Mouse (Mus musculus) thymus, adult 2 months (tissue): ENCODE results near the gene Pkd1l1. TPM values are rescaled to one million over a fixed set of nuclear protein-coding genes. Genes with fewer than 3 reads are reported as not detected.

Experiments
- DNase-seq: peaks from one replicate; pipeline ENCODE4 v3.0.0; 2021
- H3K27ac ChIP-seq: fragments of 200-500 bp; 2 replicates; pipeline ENCODE4 v1.5.1; 2012; ENCODE audit warnings: low read length, control low read depth; ENCODE audit not compliant: control insufficient read depth, insufficient read depth
- H3K27me3 ChIP-seq: fragments of 200-500 bp; 2 replicates; pipeline ENCODE4 v1.6.1; 2012; ENCODE audit warnings: mild to moderate bottlenecking, low read length, moderate library complexity, mixed read lengths; ENCODE audit not compliant: control insufficient read depth, insufficient read depth
- H3K36me3 ChIP-seq: fragments of 200-500 bp; 2 replicates; pipeline ENCODE4 v1.6.1; 2012; ENCODE audit warnings: mild to moderate bottlenecking, low read length, moderate library complexity; ENCODE audit not compliant: control insufficient read depth, insufficient read depth
- H3K4me1 ChIP-seq: fragments of 200-500 bp; replicated peaks from 2 replicates; pipeline ENCODE4 v1.6.1; 2012; ENCODE audit warnings: low read length; ENCODE audit not compliant: control insufficient read depth, insufficient read depth
- H3K4me3 ChIP-seq: fragments of 200-500 bp; 2 replicates; pipeline ENCODE4 v1.5.1; 2012; ENCODE audit warnings: mild to moderate bottlenecking, low read length, control low read depth, moderate library complexity; ENCODE audit not compliant: control insufficient read depth, insufficient read depth
- CTCF ChIP-seq: fragments of 200-500 bp; IDR thresholded peaks from 2 replicates; pipeline ENCODE4 v1.5.1; 2012; ENCODE audit warnings: mild to moderate bottlenecking, control low read depth, low read length, moderate library complexity, borderline replicate concordance; ENCODE audit not compliant: control insufficient read depth, poor library complexity, insufficient read depth; ENCODE audit errors: extremely low read depth
- POLR2A ChIP-seq: fragments of 200-500 bp; IDR thresholded peaks from 2 replicates; pipeline ENCODE4 v1.6.1; 2012; ENCODE audit warnings: mild to moderate bottlenecking, low read length, control low read depth, moderate library complexity; ENCODE audit not compliant: control insufficient read depth, poor library complexity, insufficient read depth; ENCODE audit errors: extremely low read depth
- WGBS: fragments of 180-500 bp; shearing (Covaris S2); methylation state at CpG from one replicate; pipeline ENCODE4 v1.1.7; 2018; 5-methylcytosine and 5-hydroxymethylcytosine counted together
- polyA plus RNA-seq: library from polyadenylated mRNA; depleted of rRNA; stranded (reverse); fragments of >200 nt; gene quantifications from 2 replicates; pipeline ENCODE4 v1.2.3, GENCODE M21; 2012

Gene Pkd1l1
- polyA plus RNA-seq, 1 experiment = 0.30 TPM

DNA sequence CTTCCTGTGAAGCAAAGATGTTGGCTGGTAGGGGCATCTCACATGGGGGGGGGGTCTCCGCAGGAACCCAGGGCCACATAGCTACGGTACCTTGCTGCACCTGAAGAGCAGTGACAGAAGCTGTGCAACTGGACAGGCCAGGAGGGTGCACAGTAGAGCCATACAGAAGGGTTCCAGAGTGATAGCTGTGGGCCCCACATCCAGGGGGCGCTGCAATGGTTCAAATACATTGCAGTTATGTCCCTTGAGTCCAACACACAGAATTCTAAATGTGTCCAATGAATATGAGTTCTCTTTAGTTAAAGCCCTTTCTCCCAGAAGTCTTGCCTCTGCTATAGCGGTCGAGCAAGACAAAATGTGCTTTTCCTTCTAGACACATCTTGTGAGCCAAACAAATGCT lies 103.0 kb downstream of the Pkd1l1 start:
- Histone ChIP-seq H3K27ac (no peak overlapping the region), H3K27me3 (no peaks in the 10 kb centered on the region), H3K4me3 (no peak overlapping the region), H3K36me3 (no peaks in the 10 kb centered on the region), H3K4me1 (no peaks in the 10 kb centered on the region)
- WGBS = 93% methylated on average over 5 of the region's 5 CpGs
- DNase-seq = no peak
- TF ChIP-seq POLR2A (no peak), CTCF (no peak)

DNA sequence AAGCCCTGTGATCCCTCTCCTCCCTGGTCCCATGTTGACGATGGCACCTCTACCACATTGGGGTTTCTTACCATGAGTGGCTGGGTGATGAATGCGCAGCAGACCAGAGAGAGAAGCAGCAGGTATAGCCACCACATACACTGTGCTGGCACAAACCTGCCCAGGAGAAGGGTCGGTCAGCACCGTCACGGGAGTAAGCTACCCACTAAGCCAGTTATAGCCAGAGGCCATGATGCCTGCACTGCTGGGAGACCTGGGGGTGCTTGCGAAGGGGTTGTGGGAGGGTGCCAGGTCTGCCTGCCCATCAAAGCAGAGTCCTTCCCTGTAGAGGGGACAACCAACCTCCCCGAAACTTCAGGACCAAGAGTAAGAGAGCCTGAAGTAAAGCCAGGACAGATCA lies 107.0 kb downstream of the Pkd1l1 start:
- TF ChIP-seq POLR2A = no peak
- TF ChIP-seq CTCF = no peak
- WGBS = 98% methylated on average over 7 of the region's 7 CpGs
- no peak overlapping the region for H3K27ac ChIP-seq
- H3K4me3 ChIP-seq = no peak overlapping the region
- no peaks in the 10 kb centered on the region for H3K27me3 ChIP-seq
- no peaks in the 10 kb centered on the region for H3K4me1 ChIP-seq
- no peak for DNase-seq
- H3K36me3 ChIP-seq = no peaks in the 10 kb centered on the region

DNA sequence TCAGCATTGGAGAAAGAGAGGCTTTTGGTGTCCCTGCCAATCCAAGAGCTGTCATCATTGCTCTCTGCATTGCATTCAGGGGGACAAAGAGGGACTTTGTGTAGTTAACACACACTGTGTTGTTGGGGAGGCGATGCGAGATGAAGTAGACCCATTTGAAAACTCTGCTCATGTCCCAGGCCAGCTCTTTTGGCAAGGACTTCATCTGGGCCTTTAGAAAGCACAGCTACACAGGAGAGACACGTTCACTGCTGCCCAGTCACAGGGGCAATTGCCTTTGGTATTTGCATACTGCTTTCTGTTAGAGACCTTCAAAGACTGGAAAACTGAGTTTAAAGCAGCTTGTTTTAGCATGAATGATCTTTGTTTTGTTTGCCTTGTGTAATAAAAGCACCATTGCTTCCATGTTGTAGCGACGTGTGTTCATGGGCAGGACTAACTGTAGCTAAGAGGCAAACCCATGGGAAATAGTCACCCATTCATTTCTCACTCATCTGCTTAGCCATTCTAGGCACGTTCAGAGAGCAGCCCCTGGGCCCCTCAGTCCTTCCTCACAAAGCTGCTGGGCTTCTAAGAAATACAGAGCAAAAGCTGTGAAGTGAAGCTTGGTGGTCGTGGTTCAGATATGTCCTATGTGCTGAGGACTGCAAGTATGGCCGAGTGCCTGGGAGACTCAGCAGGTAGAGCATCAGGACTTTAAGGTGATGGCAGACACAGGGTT lies 109.0 kb downstream of the Pkd1l1 start:
- no peak overlapping the region for H3K27ac ChIP-seq
- TF ChIP-seq CTCF (no peak), POLR2A (no peak)
- WGBS = 85% methylated on average over 8 of the region's 8 CpGs
- no peak overlapping the region for H3K4me3 ChIP-seq
- no peak for DNase-seq
- H3K36me3 ChIP-seq = no peaks in the 10 kb centered on the region
- no peaks in the 10 kb centered on the region for H3K27me3 ChIP-seq
- H3K4me1 ChIP-seq = no peaks in the 10 kb centered on the region

DNA sequence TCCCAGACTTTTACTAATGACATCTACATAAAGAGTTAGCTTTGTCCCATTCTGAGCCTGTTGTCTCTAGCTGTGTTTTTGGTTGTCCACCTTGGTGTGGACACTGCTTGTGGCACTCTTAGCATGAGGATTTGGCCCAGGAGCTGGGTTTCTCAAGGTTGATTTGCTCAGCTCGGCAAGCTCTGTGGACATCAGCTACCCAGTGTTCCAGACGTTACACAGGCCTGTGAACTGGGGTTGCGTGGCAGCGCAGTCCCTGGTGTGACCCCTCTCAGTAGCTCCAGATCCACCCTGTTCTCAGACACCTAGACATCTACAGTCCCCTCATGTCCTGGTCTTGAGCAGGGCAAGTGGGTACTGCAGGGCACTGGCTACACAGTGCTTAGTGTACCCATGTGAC lies 110.6 kb downstream of the Pkd1l1 start:
- TF ChIP-seq CTCF = no peak
- no peak for TF ChIP-seq POLR2A
- H3K36me3 ChIP-seq = no peaks in the 10 kb centered on the region
- no peak for DNase-seq
- 94% methylated on average over 4 of the region's 4 CpGs for WGBS
- no peaks in the 10 kb centered on the region for H3K27me3 ChIP-seq
- H3K4me3 ChIP-seq = no peak overlapping the region
- H3K4me1 ChIP-seq = no peaks in the 10 kb centered on the region
- H3K27ac ChIP-seq = no peak overlapping the region

DNA sequence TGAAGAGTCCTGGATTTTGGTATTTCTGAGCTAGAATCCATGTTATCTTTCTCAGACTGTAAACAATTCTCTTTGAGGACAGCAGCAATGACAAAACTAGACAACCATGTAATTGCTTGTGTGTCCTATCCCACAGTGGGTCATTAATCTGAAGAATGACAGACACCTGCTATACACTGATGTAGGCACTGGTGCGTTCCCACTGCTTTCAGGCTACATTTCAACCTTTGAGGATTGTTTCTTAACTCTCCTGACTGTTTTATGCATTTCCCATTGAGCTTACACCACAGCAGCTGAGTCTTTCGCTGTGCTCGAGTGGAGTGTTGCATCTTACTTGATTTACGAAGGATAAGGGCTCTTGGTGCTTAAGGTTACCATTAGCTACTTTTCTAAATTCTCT lies 111.1 kb downstream of the Pkd1l1 start:
- H3K27ac ChIP-seq = no peak overlapping the region
- H3K4me3 ChIP-seq = no peak overlapping the region
- H3K27me3 ChIP-seq = no peaks in the 10 kb centered on the region
- no peaks in the 10 kb centered on the region for H3K36me3 ChIP-seq
- TF ChIP-seq CTCF = no peak
- no peak for TF ChIP-seq POLR2A
- H3K4me1 ChIP-seq = no peaks in the 10 kb centered on the region
- 91% methylated on average over 4 of the region's 4 CpGs for WGBS
- no peak for DNase-seq

DNA sequence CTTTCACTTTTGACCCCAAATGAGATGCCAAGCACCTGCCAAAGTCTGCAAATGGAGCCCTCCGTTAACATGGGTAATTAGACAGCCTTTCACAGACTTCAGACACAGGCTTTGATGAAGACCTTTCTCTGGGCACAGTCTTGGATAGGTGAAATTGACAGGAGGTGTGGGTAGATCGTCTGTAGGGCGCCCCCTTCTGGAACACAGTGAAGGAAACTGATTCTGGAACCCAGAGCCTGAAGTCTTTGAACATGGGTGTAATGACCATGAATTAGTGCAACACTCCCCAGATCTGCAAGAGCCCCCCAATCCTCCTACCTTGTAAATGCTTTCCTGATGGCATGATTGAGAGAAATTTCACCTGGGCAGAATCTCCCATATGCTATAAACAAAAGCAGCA lies 112.2 kb downstream of the Pkd1l1 start:
- Histone ChIP-seq H3K4me1 (no peaks in the 10 kb centered on the region), H3K4me3 (no peak overlapping the region), H3K27me3 (no peaks in the 10 kb centered on the region), H3K36me3 (no peaks in the 10 kb centered on the region), H3K27ac (no peak overlapping the region)
- no peak for TF ChIP-seq POLR2A
- TF ChIP-seq CTCF = no peak
- peak; percentile 41 for DNase-seq
- WGBS = 36% methylated on average over 3 of the region's 3 CpGs

DNA sequence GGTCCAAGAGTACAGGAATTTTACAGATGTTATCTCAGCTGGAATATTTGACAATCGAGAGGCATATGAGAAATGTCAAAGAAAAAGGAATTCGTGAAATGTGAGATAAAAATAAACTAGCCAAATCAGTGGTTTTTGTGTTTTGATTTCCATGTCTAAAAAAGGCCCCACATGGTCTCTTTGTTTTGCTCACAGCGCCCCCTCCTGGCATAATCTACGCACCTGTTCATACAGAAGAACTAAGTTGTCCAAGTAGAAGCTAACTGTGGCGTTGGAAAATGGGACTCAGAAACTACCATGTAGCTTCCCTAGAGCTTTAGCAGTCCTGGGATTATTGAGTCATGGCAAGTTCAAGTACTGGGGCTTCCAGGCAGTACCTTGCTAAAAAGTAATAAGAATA lies 113.2 kb downstream of the Pkd1l1 start:
- H3K27me3 ChIP-seq = no peaks in the 10 kb centered on the region
- peak; percentile 70 for DNase-seq
- TF ChIP-seq CTCF = no peak
- no peak overlapping the region for H3K4me3 ChIP-seq
- no peak overlapping the region for H3K27ac ChIP-seq
- no peaks in the 10 kb centered on the region for H3K36me3 ChIP-seq
- no peaks in the 10 kb centered on the region for H3K4me1 ChIP-seq
- WGBS = 11% methylated on average over 5 of the region's 5 CpGs
